Mouse (Mus musculus): ENCODE results near the gene Cyp4x1.
"Not testable (repeated sequence)": the region's sequence is repeated elsewhere in the genome, so short reads cannot be mapped to it uniquely, and the experiment has no call there.

The Cyp4x1 gene

GRCm38 (mm10) chr4:115133621-115134295, at the start of gene Cyp4x1:
TSS of gene Cyp4x1 (minus strand) at chr4:115134281.
- peak; percentile 33 for DNase-seq (ENCODE audit: low spot score)

- not testable (repeated sequence) for DNase-seq (ENCODE audit: low spot score)
Measured at GRCm38 (mm10) chr4:115176201-115176600, 42.1 kb upstream of the Cyp4x1 start.

- DNase-seq (ENCODE audit: low spot score) = no peak
Measured at GRCm38 (mm10) chr4:115174694-115175353, 40.7 kb upstream of the Cyp4x1 start.

GRCm38 (mm10) chr4:115158963-115159362, 24.9 kb upstream of the Cyp4x1 start:
- not testable (repeated sequence) for DNase-seq (ENCODE audit: low spot score)

GRCm38 (mm10) chr4:115154723-115155122, 20.6 kb upstream of the Cyp4x1 start:
- DNase-seq (ENCODE audit: low spot score) = no peak

- DNase-seq (ENCODE audit: low spot score) = no peak
Measured at GRCm38 (mm10) chr4:115134296-115134630, 182 bp upstream of the Cyp4x1 start.

GRCm38 (mm10) chr4:115133085-115133484, 996 bp downstream of the Cyp4x1 start:
- no peak for DNase-seq (ENCODE audit: low spot score)

GRCm38 (mm10) chr4:115124713-115125112, 9.4 kb downstream of the Cyp4x1 start:
- no peak for DNase-seq (ENCODE audit: low spot score)

GRCm38 (mm10) chr4:115123507-115123906, 10.6 kb downstream of the Cyp4x1 start:
- DNase-seq (ENCODE audit: low spot score) = no peak

- no peak for DNase-seq (ENCODE audit: low spot score)
Measured at GRCm38 (mm10) chr4:115121608-115122007, 12.5 kb downstream of the Cyp4x1 start.

- DNase-seq (ENCODE audit: low spot score) = no peak
Measured at GRCm38 (mm10) chr4:115121162-115121561, 12.9 kb downstream of the Cyp4x1 start.

- DNase-seq (ENCODE audit: low spot score) = no peak
Measured at GRCm38 (mm10) chr4:115119642-115120041, 14.4 kb downstream of the Cyp4x1 start.

- DNase-seq (ENCODE audit: low spot score) = no peak
Measured at GRCm38 (mm10) chr4:115113266-115113665, 20.8 kb downstream of the Cyp4x1 start.

- DNase-seq (ENCODE audit: low spot score) = no peak
Measured at GRCm38 (mm10) chr4:115111167-115111566, 22.9 kb downstream of the Cyp4x1 start.

GRCm38 (mm10) chr4:115103510-115103909, 30.6 kb downstream of the Cyp4x1 start:
- no peak for DNase-seq (ENCODE audit: low spot score)

- DNase-seq (ENCODE audit: low spot score) = peak; percentile 25
Measured at GRCm38 (mm10) chr4:115101682-115102081, 32.4 kb downstream of the Cyp4x1 start.

- DNase-seq (ENCODE audit: low spot score) = no peak
Measured at GRCm38 (mm10) chr4:115097146-115097496, 37.0 kb downstream of the Cyp4x1 start.

GRCm38 (mm10) chr4:115096435-115097145, 37.5 kb downstream of the Cyp4x1 start:
- no peak for DNase-seq (ENCODE audit: low spot score)

GRCm38 (mm10) chr4:115095671-115096434, 38.2 kb downstream of the Cyp4x1 start:
- DNase-seq (ENCODE audit: low spot score) = no peak

- no peak for DNase-seq (ENCODE audit: low spot score)
Measured at GRCm38 (mm10) chr4:115094056-115094455, 40.0 kb downstream of the Cyp4x1 start.

GRCm38 (mm10) chr4:115093331-115093864, 40.7 kb downstream of the Cyp4x1 start:
- DNase-seq (ENCODE audit: low spot score) = no peak

- DNase-seq (ENCODE audit: low spot score) = no peak
Measured at GRCm38 (mm10) chr4:115091806-115092205, 42.3 kb downstream of the Cyp4x1 start.

All from layer of hippocampus, adult 9-10 months (tissue).